13 mouse cellular contexts compared by ENCODE assay signal in genomic region chr3:88228906-88229305, GRCm38 (mm10). TPM values are rescaled to one million over a fixed set of nuclear protein-coding genes. Genes with fewer than 3 reads are reported as not detected.
DNase-seq lines count a peak whose midpoint lies in the region; ATAC-seq and TF ChIP-seq lines count a peak whose summit lies in the region.
"Had no signal": no experiment of that assay in that cellular context is flagged by ENCODE, and none has a peak within 500 bp of the region (broad histone marks: within the 10 kb centered on the region; RNA-seq: fewer than 3 reads in every experiment).

No protein-coding gene starts in this region.

- H3K9ac ChIP-seq in midbrain, postnatal 0 days (replicated peaks; ENCODE audit: low read length, poor library complexity, severe bottlenecking): 0 out of 2 replicates have a peak overlapping the region, but pooled peaks have one; percentile 14

- peak; percentile 24 to 54 for DNase-seq in layer of hippocampus, postnatal 10 days (ENCODE audit: low spot score in 2 of 2)
- no peak for DNase-seq in layer of hippocampus, adult 8-10 months (ENCODE audit: low spot score in 2 of 2)
- DNase-seq in cerebellum, postnatal 36 days: peak; percentile 62 to 66
- peak; percentile 16 for DNase-seq in heart, postnatal 4 days
- DNase-seq in midbrain, postnatal 0 days (ENCODE audit: low spot score): no peak
- no peak for DNase-seq in urinary bladder, postnatal 10 days (ENCODE audit: low spot score)
- DNase-seq in right cerebral cortex, postnatal 4 days: no peak
- no peak for DNase-seq in thymus, adult 2 months
- DNase-seq: adrenal gland, adult 8-10 months; lung, postnatal 4 days had no signal

- H3K4me1 ChIP-seq in midbrain, postnatal 0 days (ENCODE audit: insufficient read depth, low read length): no peaks in the 10 kb centered on the region
- H3K4me1 ChIP-seq in thymus, adult 2 months (replicated peaks; ENCODE audit: control insufficient read depth, insufficient read depth, low read length): no peaks in the 10 kb centered on the region

- no peaks in the 10 kb centered on the region for H3K27me3 ChIP-seq in midbrain, postnatal 0 days (ENCODE audit: insufficient read depth, low read length)
- peaks cover 2% of the 10 kb centered on the region; the same call in 1 of the 2 replicates for H3K27me3 ChIP-seq in thymus, adult 2 months (ENCODE audit: control insufficient read depth, insufficient read depth, low read length)

- WGBS in midbrain, postnatal 0 days: 44% methylated on average over 4 of the region's 4 CpGs
- 84% methylated on average over 4 of the region's 4 CpGs for WGBS in thymus, adult 2 months

- H3K4me3 ChIP-seq in midbrain, postnatal 0 days (ENCODE audit: low read depth, low read length): no peak overlapping the region
- no peak overlapping the region for H3K4me3 ChIP-seq in thymus, adult 2 months (ENCODE audit: control insufficient read depth, insufficient read depth, low read length)

- TF ChIP-seq POLR2A in thymus, adult 2 months (IDR thresholded peaks at IDR 0.05; ENCODE audit: control insufficient read depth, extremely low read depth, insufficient read depth, low read length, poor library complexity): no peak

- no peak overlapping the region for H3K4me2 ChIP-seq in midbrain, postnatal 0 days (ENCODE audit: low read depth, low read length, poor library complexity, severe bottlenecking)

- H3K36me3 ChIP-seq in midbrain, postnatal 0 days (ENCODE audit: insufficient read depth, low read length): peaks cover 20% of the 10 kb centered on the region; the same call in 1 of the 2 replicates
- H3K36me3 ChIP-seq in thymus, adult 2 months (ENCODE audit: control insufficient read depth, insufficient read depth, low read length): no peaks in the 10 kb centered on the region

- no peaks in the 10 kb centered on the region for H3K9me3 ChIP-seq in midbrain, postnatal 0 days (ENCODE audit: low read length)

- peak overlapping the region; percentile 59 for H3K27ac ChIP-seq in midbrain, postnatal 0 days (ENCODE audit: low read depth, low read length)
- no peak overlapping the region for H3K27ac ChIP-seq in thymus, adult 2 months (ENCODE audit: control insufficient read depth, insufficient read depth, low read length)

- ATAC-seq in midbrain, postnatal 0 days (ENCODE audit: low FRiP score): no peak

- no peak for TF ChIP-seq CTCF in midbrain, postnatal 0 days (IDR thresholded peaks at IDR 0.05)
- no peak for TF ChIP-seq CTCF in thymus, adult 2 months (IDR thresholded peaks at IDR 0.05; ENCODE audit: borderline replicate concordance, control insufficient read depth, extremely low read depth, insufficient read depth, low read length, poor library complexity)

RNA-seq across cellular contexts. Expression of gene Rhbg, which starts 25.6 kb away (rescaled TPM):
- total RNA-seq in layer of hippocampus, postnatal 10 days (2021): under 1 TPM in 1 of 2 experiments, not detected in 1; 0.25 TPM
- total RNA-seq in layer of hippocampus, adult 8-10 months (2022): not detected
- not detected for total RNA-seq in heart, postnatal 4 days (2021)
- 0.94 and 1.0 TPM in 2 replicates for total RNA-seq in midbrain, postnatal 0 days (2014; rRNA removed)
- polyA plus RNA-seq in midbrain, postnatal 0 days (2015; fragmentation: Nextera tagmentation; extraction: Ambion mirVana): 0.21 and 0.41 TPM in 2 replicates
- 2.5 and 2.7 TPM in 2 replicates for polyA plus RNA-seq in thymus, adult 2 months (2012; rRNA removed)
- total RNA-seq: layer of hippocampus, postnatal 25 days had no signal
- polyA plus RNA-seq: heart, postnatal 0 days had no signal

RNA-seq across cellular contexts. Expression of gene Gm38392, which starts 58.1 kb away (rescaled TPM):
- total RNA-seq in layer of hippocampus, postnatal 10 days (2021): under 1 TPM; 0.78 to 0.83 TPM
- total RNA-seq in layer of hippocampus, adult 8-10 months (2022): under 1 TPM in 2 of 4 experiments, not detected in 2; 0.45 to 0.54 TPM
- total RNA-seq in heart, postnatal 4 days (2021): not detected
- total RNA-seq in midbrain, postnatal 0 days (2014; rRNA removed): not detected in 2 replicates
- 0.20 and 0.21 TPM in 2 replicates for polyA plus RNA-seq in midbrain, postnatal 0 days (2015; fragmentation: Nextera tagmentation; extraction: Ambion mirVana)
- polyA plus RNA-seq in thymus, adult 2 months (2012; rRNA removed): 0.11 TPM in 1 of 2 replicates, not detected in the other
- total RNA-seq: layer of hippocampus, postnatal 25 days; liver, adult 2 months had no signal
- polyA plus RNA-seq: heart, postnatal 0 days; liver, adult 2 months had no signal

Comparison
In these comparisons a context has a peak if more than half of its experiments do, and no peak if none do; other contexts are left out.
1. DNase-seq: peak in layer of hippocampus, postnatal 10 days (2 of 2), cerebellum, postnatal 36 days (2 of 2) and heart, postnatal 4 days (single experiment); none in layer of hippocampus, adult 8-10 months (0 of 2), midbrain, postnatal 0 days (single experiment), urinary bladder, postnatal 10 days (single experiment), right cerebral cortex, postnatal 4 days (single experiment) and thymus, adult 2 months (single experiment).